ENCODE assay signal across 8 mouse cellular contexts in genomic region chr11:60538371-60539281, GRCm38 (mm10). TPM values are rescaled to one million over a fixed set of nuclear protein-coding genes. Genes with fewer than 3 reads are reported as not detected.
DNase-seq lines count a peak whose midpoint lies in the region; ATAC-seq and TF ChIP-seq lines count a peak whose summit lies in the region.

No protein-coding gene starts in this region.

- WGBS in heart, embryonic 10.5 days, result under 1% methylated on average over 93 of the region's 93 CpGs
- under 1% methylated on average over 92 of the region's 93 CpGs for WGBS in kidney, embryonic 14.5 days
- under 1% methylated on average over 93 of the region's 93 CpGs for WGBS in liver, embryonic 14.5 days (ENCODE audit: insufficient replicate concordance)
- under 1% methylated on average over 87 of the region's 93 CpGs for WGBS in stomach, postnatal 0 days

- peaks cover 25% of the 10 kb centered on the region for H3K36me3 ChIP-seq in heart, embryonic 10.5 days
- H3K36me3 ChIP-seq in kidney, embryonic 14.5 days (ENCODE audit: control insufficient read depth, insufficient read depth, low read length), result peaks cover 25% of the 10 kb centered on the region; the same call in 1 of the 2 replicates
- H3K36me3 ChIP-seq in liver, embryonic 14.5 days (replicated peaks; ENCODE audit: control insufficient read depth, insufficient read depth, low read depth), result peaks cover 13% of the 10 kb centered on the region
- peaks cover 6% of the 10 kb centered on the region; the same call in 1 of the 2 replicates for H3K36me3 ChIP-seq in stomach, postnatal 0 days (ENCODE audit: control insufficient read depth, insufficient read depth, low read length)

- peaks cover 30% of the 10 kb centered on the region for H3K4me1 ChIP-seq in heart, embryonic 10.5 days
- H3K4me1 ChIP-seq in kidney, embryonic 14.5 days (ENCODE audit: control insufficient read depth, insufficient read depth, low read length), result peaks cover 28% of the 10 kb centered on the region
- peaks cover 16 to 19% of the 10 kb centered on the region in 2 experiments for H3K4me1 ChIP-seq in liver, embryonic 14.5 days (replicated peaks; ENCODE audit: control insufficient read depth in 2 of 2, insufficient read depth in 2 of 2, low read length in 1 of 2)
- H3K4me1 ChIP-seq in stomach, postnatal 0 days (replicated peaks; ENCODE audit: control insufficient read depth, insufficient read depth), result peaks cover 8% of the 10 kb centered on the region

- peak; percentile 31 for DNase-seq in 416B (ENCODE audit: low read depth)
- DNase-seq in embryo, embryonic 10 days (ENCODE audit: low spot score), result peak; percentile 61
- peak; percentile 88 for DNase-seq in heart, embryonic 10.5 days (ENCODE audit: low spot score)
- DNase-seq in liver, embryonic 14.5 days (ENCODE audit: low read depth in 3 of 3, low spot score in 3 of 3), result peak in 2 of 3 experiments; percentile 18 to 29
- DNase-seq in naive thymus-derived CD4-positive, alpha-beta T cell, adult 2 months (ENCODE audit: low read depth), result peak; percentile 70
- peak; percentile 69 for DNase-seq in stomach, postnatal 0 days (ENCODE audit: low spot score)

- peak overlapping the region; percentile 93 for H3K9ac ChIP-seq in kidney, embryonic 14.5 days (ENCODE audit: low read depth, low read length)
- H3K9ac ChIP-seq in liver, embryonic 14.5 days (replicated peaks), result peak overlapping the region; percentile 86
- H3K9ac ChIP-seq in stomach, postnatal 0 days (ENCODE audit: low read length), result peak overlapping the region; percentile 96

- ATAC-seq in activated CD4-positive, CD25-positive, alpha-beta regulatory T cell, adult 4 months, result peak; percentile 33
- no peak for ATAC-seq in kidney, embryonic 14.5 days (ENCODE audit: low FRiP score, low TSS enrichment)
- ATAC-seq in liver, embryonic 14.5 days (ENCODE audit: insufficient read depth), result peak; percentile 40
- peak; percentile 16 for ATAC-seq in stomach, postnatal 0 days (ENCODE audit: low FRiP score, low TSS enrichment)

- TF ChIP-seq CTCF in liver, embryonic 14.5 days (IDR thresholded peaks at IDR 0.05; ENCODE audit: low read depth), result no peak
- no peak for TF ChIP-seq CTCF in stomach, postnatal 0 days (IDR thresholded peaks at IDR 0.05; ENCODE audit: low read depth)

- peak overlapping the region; percentile 98 for H3K4me3 ChIP-seq in heart, embryonic 10.5 days
- peak overlapping the region; percentile 98 for H3K4me3 ChIP-seq in kidney, embryonic 14.5 days (ENCODE audit: low read length)
- peak overlapping the region; percentile 79 to 87 for H3K4me3 ChIP-seq in liver, embryonic 14.5 days (ENCODE audit: insufficient read depth in 1 of 2, low read depth in 2 of 2, low read length in 2 of 2)
- H3K4me3 ChIP-seq in stomach, postnatal 0 days (ENCODE audit: low read depth, low read length), result peak overlapping the region; percentile 95

- H3K27me3 ChIP-seq in heart, embryonic 10.5 days (ENCODE audit: insufficient read depth, poor library complexity, severe bottlenecking), result no peaks in the 10 kb centered on the region
- H3K27me3 ChIP-seq in kidney, embryonic 14.5 days (ENCODE audit: control insufficient read depth, insufficient read depth, low read length), result no peaks in the 10 kb centered on the region
- H3K27me3 ChIP-seq in liver, embryonic 14.5 days (ENCODE audit: control insufficient read depth, insufficient read depth, low read length), result no peaks in the 10 kb centered on the region
- H3K27me3 ChIP-seq in stomach, postnatal 0 days (ENCODE audit: control insufficient read depth, insufficient read depth, low read length), result no peaks in the 10 kb centered on the region

- no peak for TF ChIP-seq EP300 in liver, embryonic 14.5 days (IDR thresholded peaks at IDR 0.05; ENCODE audit: low read depth)
- TF ChIP-seq EP300 in stomach, postnatal 0 days (optimal IDR thresholded peaks at IDR 0.05), result no peak

- peak overlapping the region; percentile 95 for H3K4me2 ChIP-seq in kidney, embryonic 14.5 days (replicated peaks; ENCODE audit: low read depth, low read length)
- H3K4me2 ChIP-seq in liver, embryonic 14.5 days (ENCODE audit: low read depth), result peak overlapping the region; percentile 96
- peak overlapping the region; percentile 93 for H3K4me2 ChIP-seq in stomach, postnatal 0 days (replicated peaks; ENCODE audit: low read depth)

- H3K27ac ChIP-seq in heart, embryonic 10.5 days, result peak overlapping the region; percentile 97
- peak overlapping the region; percentile 99 for H3K27ac ChIP-seq in kidney, embryonic 14.5 days (ENCODE audit: low read depth, low read length)
- H3K27ac ChIP-seq in liver, embryonic 14.5 days, result peak overlapping the region; percentile 65
- H3K27ac ChIP-seq in stomach, postnatal 0 days (replicated peaks), result peak overlapping the region; percentile 99

- no peaks in the 10 kb centered on the region for H3K9me3 ChIP-seq in heart, embryonic 10.5 days
- H3K9me3 ChIP-seq in kidney, embryonic 14.5 days (ENCODE audit: control insufficient read depth, low read length), result no peaks in the 10 kb centered on the region
- H3K9me3 ChIP-seq in liver, embryonic 14.5 days (ENCODE audit: control insufficient read depth, low read length), result no peaks in the 10 kb centered on the region
- H3K9me3 ChIP-seq in stomach, postnatal 0 days (ENCODE audit: control insufficient read depth, low read length), result no peaks in the 10 kb centered on the region

RNA-seq across cellular contexts. Expression of gene Alkbh5, which starts 2.4 kb away (rescaled TPM):
- polyA plus RNA-seq in activated CD4-positive, CD25-positive, alpha-beta regulatory T cell, adult 4 months (2017; shearing (Covaris generic)), result 10 to 100 TPM; 31.4 to 40.9 TPM
- 32.5 and 38.6 TPM in 2 replicates for polyA plus RNA-seq in heart, embryonic 10.5 days (2016; fragmentation: Nextera tagmentation; extraction: Ambion mirVana)
- 39.8 and 44.3 TPM in 2 replicates for polyA plus RNA-seq in kidney, embryonic 14.5 days (2014; fragmentation: Nextera tagmentation; extraction: Ambion mirVana)
- polyA plus RNA-seq in liver, embryonic 14.5 days (2012; rRNA removed), result 7.5 and 7.7 TPM in 2 replicates
- polyA plus RNA-seq in liver, embryonic 14.5 days (2014; fragmentation: Nextera tagmentation; extraction: Ambion mirVana), result 14.2 and 15.1 TPM in 2 replicates
- 25.7 and 26.3 TPM in 2 replicates for polyA plus RNA-seq in stomach, postnatal 0 days (2015; fragmentation: Nextera tagmentation; extraction: Ambion mirVana)

Comparison
In these comparisons a context has a peak if more than half of its experiments do, and no peak if none do; other contexts are left out.
1. DNase-seq: peak in every context shown above with its lines; median percentile 88 in heart, embryonic 10.5 days; 70 in naive thymus-derived CD4-positive, alpha-beta T cell, adult 2 months; 69 in stomach, postnatal 0 days; 61 in embryo, embryonic 10 days; 31 in 416B; 24 in liver, embryonic 14.5 days.